Mouse (Mus musculus): Measurements from ENCODE around the gene 4931414P19Rik. TPM values are rescaled to one million over a fixed set of nuclear protein-coding genes. Genes with fewer than 3 reads are reported as not detected.

4931414P19Rik gene
- polyA plus RNA-seq, 1 experiment from 2014 or later, result 8.9 TPM

- peak; percentile 89 for ATAC-seq (ENCODE audit: insufficient number of reproducible peaks, insufficient read depth, low FRiP score, low TSS enrichment, low read depth)
- H3K9me3 ChIP-seq, result no peaks in the 10 kb centered on the region
- H3K9ac ChIP-seq, result peak within 1 kb of the TSS; percentile 90
- H3K4me2 ChIP-seq, result peak within 1 kb of the TSS; percentile 73
- peaks cover 16% of the 10 kb centered on the region for H3K4me1 ChIP-seq
- H3K36me3 ChIP-seq, result peaks cover 72% of the 10 kb centered on the region
- under 1% methylated on average over 51 of the region's 52 CpGs for WGBS
- H3K4me3 ChIP-seq, result peak within 1 kb of the TSS; percentile 75
- H3K27me3 ChIP-seq, result no peaks in the 10 kb centered on the region
- peak within 1 kb of the TSS; percentile 78 for H3K27ac ChIP-seq
Measured at GRCm38 (mm10) chr14:54641305-54641969, 35.6 kb upstream of the 4931414P19Rik start, which contains the start of gene Cdh24. TSS of gene Cdh24 (minus strand) at chr14:54641364.

- peak within 1 kb of the TSS; percentile 75 for H3K4me3 ChIP-seq
- H3K4me1 ChIP-seq, result peaks cover 16% of the 10 kb centered on the region
- H3K4me2 ChIP-seq, result peak within 1 kb of the TSS; percentile 73
- no peak for ATAC-seq (ENCODE audit: insufficient number of reproducible peaks, insufficient read depth, low FRiP score, low TSS enrichment, low read depth)
- H3K27ac ChIP-seq, result peak within 1 kb of the TSS; percentile 78
- 1% methylated on average over 28 of the region's 28 CpGs for WGBS
- H3K9me3 ChIP-seq, result no peaks in the 10 kb centered on the region
- no peaks in the 10 kb centered on the region for H3K27me3 ChIP-seq
- peak within 1 kb of the TSS; percentile 90 for H3K9ac ChIP-seq
- H3K36me3 ChIP-seq, result peaks cover 72% of the 10 kb centered on the region
Measured at GRCm38 (mm10) chr14:54640946-54641304, 35.1 kb upstream of the 4931414P19Rik start, which contains the start of gene Gm17606. TSS of gene Gm17606 (plus strand) at chr14:54640952.

- H3K27me3 ChIP-seq, result no peaks in the 10 kb centered on the region
- no peak overlapping the region for H3K27ac ChIP-seq
- no peaks in the 10 kb centered on the region for H3K9me3 ChIP-seq
- H3K4me3 ChIP-seq, result peak overlapping the region; percentile 75
- H3K4me1 ChIP-seq, result peaks cover 16% of the 10 kb centered on the region
- WGBS, result 20% methylated on average over 4 of the region's 4 CpGs
- peak overlapping the region; percentile 73 for H3K4me2 ChIP-seq
- H3K9ac ChIP-seq, result peak overlapping the region; percentile 90
- ATAC-seq (ENCODE audit: insufficient number of reproducible peaks, insufficient read depth, low FRiP score, low TSS enrichment, low read depth), result no peak
- peaks cover 69% of the 10 kb centered on the region for H3K36me3 ChIP-seq
Measured at GRCm38 (mm10) chr14:54640121-54640520, 34.3 kb upstream of the 4931414P19Rik start.

GRCm38 (mm10) chr14:54638210-54638609 lies 32.4 kb upstream of the 4931414P19Rik start:
- Histone ChIP-seq H3K9ac (peak overlapping the region; percentile 4; the same call in 1 of the 2 replicates), H3K36me3 (peaks cover 66% of the 10 kb centered on the region), H3K27me3 (no peaks in the 10 kb centered on the region), H3K4me3 (no peak overlapping the region), H3K4me1 (peaks cover 16% of the 10 kb centered on the region), H3K27ac (no peak overlapping the region), H3K9me3 (no peaks in the 10 kb centered on the region), H3K4me2 (no peak overlapping the region)
- ATAC-seq (ENCODE audit: insufficient number of reproducible peaks, insufficient read depth, low FRiP score, low TSS enrichment, low read depth), result no peak
- WGBS, result 69% methylated on average over 5 of the region's 5 CpGs

GRCm38 (mm10) chr14:54636954-54637353 lies 31.2 kb upstream of the 4931414P19Rik start:
- Histone ChIP-seq H3K4me2 (no peak overlapping the region), H3K36me3 (peaks cover 67% of the 10 kb centered on the region), H3K27ac (no peak overlapping the region), H3K27me3 (no peaks in the 10 kb centered on the region), H3K4me3 (no peak overlapping the region), H3K4me1 (peaks cover 16% of the 10 kb centered on the region), H3K9ac (no peak overlapping the region), H3K9me3 (no peaks in the 10 kb centered on the region)
- no peak for ATAC-seq (ENCODE audit: insufficient number of reproducible peaks, insufficient read depth, low FRiP score, low TSS enrichment, low read depth)
- 54% methylated on average over 8 of the region's 8 CpGs for WGBS

- peaks cover 82% of the 10 kb centered on the region for H3K36me3 ChIP-seq
- no peak overlapping the region for H3K4me2 ChIP-seq
- peaks cover 6% of the 10 kb centered on the region for H3K4me1 ChIP-seq
- H3K4me3 ChIP-seq, result no peak overlapping the region
- no peaks in the 10 kb centered on the region for H3K27me3 ChIP-seq
- H3K9ac ChIP-seq, result no peak overlapping the region
- no peaks in the 10 kb centered on the region for H3K9me3 ChIP-seq
- ATAC-seq (ENCODE audit: insufficient number of reproducible peaks, insufficient read depth, low FRiP score, low TSS enrichment, low read depth), result no peak
- WGBS, result 88% methylated on average over 4 of the region's 4 CpGs
- H3K27ac ChIP-seq, result no peak overlapping the region
Measured at GRCm38 (mm10) chr14:54634182-54634581, 28.4 kb upstream of the 4931414P19Rik start.

- no peak overlapping the region for H3K9ac ChIP-seq
Measured at GRCm38 (mm10) chr14:54632252-54632651, 26.5 kb upstream of the 4931414P19Rik start.

GRCm38 (mm10) chr14:54631240-54631599 lies 25.4 kb upstream of the 4931414P19Rik start:
- Histone ChIP-seq H3K9ac (no peak overlapping the region), H3K27ac (peak overlapping the region; percentile 48; the same call in 1 of the 2 replicates), H3K27me3 (no peaks in the 10 kb centered on the region), H3K36me3 (peaks cover 54% of the 10 kb centered on the region), H3K4me1 (0 out of 2 replicates have a peak, but pooled peaks cover 4% of the 10 kb centered on the region), H3K4me3 (no peak overlapping the region), H3K9me3 (no peaks in the 10 kb centered on the region), H3K4me2 (no peak overlapping the region)
- no peak for ATAC-seq (ENCODE audit: insufficient number of reproducible peaks, insufficient read depth, low FRiP score, low TSS enrichment, low read depth)
- WGBS, result 65% methylated on average over 4 of the region's 4 CpGs

More at GRCm38 (mm10) chr14:54632252-54632651, 26.5 kb upstream of the 4931414P19Rik start:
- Histone ChIP-seq H3K9me3 (no peaks in the 10 kb centered on the region), H3K4me3 (no peak overlapping the region), H3K36me3 (peaks cover 64% of the 10 kb centered on the region), H3K4me1 (0 out of 2 replicates have a peak, but pooled peaks cover 4% of the 10 kb centered on the region), H3K27me3 (no peaks in the 10 kb centered on the region), H3K4me2 (no peak overlapping the region), H3K27ac (no peak overlapping the region)
- no peak for ATAC-seq (ENCODE audit: insufficient number of reproducible peaks, insufficient read depth, low FRiP score, low TSS enrichment, low read depth)
- WGBS, result 93% methylated on average over 37 of the region's 37 CpGs

- Histone ChIP-seq H3K4me3 (no peak overlapping the region), H3K9me3 (no peaks in the 10 kb centered on the region), H3K27ac (peak overlapping the region; percentile 64; the same call in 1 of the 2 replicates), H3K9ac (no peak overlapping the region), H3K27me3 (no peaks in the 10 kb centered on the region), H3K4me1 (0 out of 2 replicates have a peak, but pooled peaks cover 4% of the 10 kb centered on the region), H3K4me2 (no peak overlapping the region), H3K36me3 (peaks cover 49% of the 10 kb centered on the region)
- 73% methylated on average over 11 of the region's 11 CpGs for WGBS
- no peak for ATAC-seq (ENCODE audit: insufficient number of reproducible peaks, insufficient read depth, low FRiP score, low TSS enrichment, low read depth)
Measured at GRCm38 (mm10) chr14:54630583-54631239, 24.9 kb upstream of the 4931414P19Rik start.

GRCm38 (mm10) chr14:54629797-54630196 lies 24.0 kb upstream of the 4931414P19Rik start:
- Histone ChIP-seq H3K9me3 (no peaks in the 10 kb centered on the region), H3K36me3 (peaks cover 44% of the 10 kb centered on the region), H3K4me3 (no peak overlapping the region), H3K27ac (no peak overlapping the region), H3K9ac (no peak overlapping the region), H3K27me3 (no peaks in the 10 kb centered on the region), H3K4me2 (no peak overlapping the region), H3K4me1 (0 out of 2 replicates have a peak, but pooled peaks cover 4% of the 10 kb centered on the region)
- WGBS, result 81% methylated on average over 2 of the region's 2 CpGs
- no peak for ATAC-seq (ENCODE audit: insufficient number of reproducible peaks, insufficient read depth, low FRiP score, low TSS enrichment, low read depth)

GRCm38 (mm10) chr14:54628103-54628502 lies 22.3 kb upstream of the 4931414P19Rik start:
- Histone ChIP-seq H3K27ac (no peak overlapping the region), H3K4me1 (0 out of 2 replicates have a peak, but pooled peaks cover 4% of the 10 kb centered on the region), H3K36me3 (peaks cover 29% of the 10 kb centered on the region), H3K9me3 (no peaks in the 10 kb centered on the region), H3K9ac (no peak overlapping the region), H3K4me3 (no peak overlapping the region), H3K4me2 (no peak overlapping the region), H3K27me3 (no peaks in the 10 kb centered on the region)
- WGBS, result 80% methylated on average over 5 of the region's 5 CpGs
- ATAC-seq (ENCODE audit: insufficient number of reproducible peaks, insufficient read depth, low FRiP score, low TSS enrichment, low read depth), result no peak
